Mouse (Mus musculus) erythroblast, embryonic 14.5 days (primary cell): ENCODE results near the gene Socs3. TPM values are rescaled to one million over a fixed set of nuclear protein-coding genes. Genes with fewer than 3 reads are reported as not detected.

Experiments used
- H3K27me3 ChIP-seq: 2 replicates; pipeline ENCODE4 v1.6.1; 2012; ENCODE audit warnings: inconsistent platforms; ENCODE audit not compliant: control insufficient read depth
- H3K36me3 ChIP-seq: 2 replicates; pipeline ENCODE4 v1.6.1; 2012; ENCODE audit warnings: mild to moderate bottlenecking, inconsistent platforms; ENCODE audit not compliant: control insufficient read depth
- H3K4me1 ChIP-seq: 2 replicates; pipeline ENCODE4 v1.6.1; 2012; ENCODE audit warnings: inconsistent platforms; ENCODE audit not compliant: control insufficient read depth
- H3K4me3 ChIP-seq: replicated peaks from 2 replicates; pipeline ENCODE3; 2012; ENCODE audit warnings: moderate library complexity, mild to moderate bottlenecking, inconsistent platforms
- H3K9me3 ChIP-seq: 2 replicates; pipeline ENCODE4 v1.6.1; 2012; ENCODE audit warnings: low read length, inconsistent platforms, mixed read lengths; ENCODE audit not compliant: control insufficient read depth
- GATA1 ChIP-seq: IDR thresholded peaks from 2 replicates; pipeline ENCODE4 v1.6.1; 2012; ENCODE audit warnings: low read length, inconsistent platforms, mixed read lengths
- TAL1 ChIP-seq: IDR thresholded peaks from 3 replicates; pipeline ENCODE4 v1.6.1; 2012; ENCODE audit warnings: low read length, inconsistent platforms, mixed read lengths
- polyA plus RNA-seq: library from polyadenylated mRNA; stranded (reverse); fragments of >175 nt; gene quantifications from 2 replicates; pipeline ENCODE4 v1.2.3, GENCODE M21; 2012

The Socs3 gene
- polyA plus RNA-seq, 1 experiment: 2.0 TPM

DNA sequence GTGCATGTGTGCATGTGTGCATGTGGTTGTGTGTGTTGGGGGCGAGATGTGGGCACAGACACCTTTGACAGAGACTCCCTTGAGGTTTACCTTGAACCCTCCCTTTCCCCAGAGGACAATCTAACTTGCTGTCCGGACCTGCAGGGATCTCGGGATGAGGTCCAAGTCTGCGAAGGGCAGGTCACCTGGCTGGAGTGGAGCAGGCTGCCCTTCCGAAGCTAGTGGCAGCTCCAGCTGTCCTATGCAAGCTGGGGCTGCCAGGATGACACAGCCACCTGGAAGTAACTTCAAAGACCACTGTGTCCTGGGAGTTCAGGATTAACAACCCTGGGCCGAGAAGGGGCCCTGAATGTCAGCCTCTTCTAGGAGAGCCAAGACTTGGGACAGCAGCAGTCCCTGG, 18.5 kb downstream of the Socs3 start:
- Histone ChIP-seq H3K9me3 (no peaks in the 10 kb centered on the region), H3K27me3 (peaks cover 62% of the 10 kb centered on the region), H3K4me1 (no peaks in the 10 kb centered on the region; the same call in 1 of the 2 replicates), H3K36me3 (no peaks in the 10 kb centered on the region), H3K4me3 (no peak overlapping the region)
- TF ChIP-seq GATA1: no peak
- no peak for TF ChIP-seq TAL1

DNA sequence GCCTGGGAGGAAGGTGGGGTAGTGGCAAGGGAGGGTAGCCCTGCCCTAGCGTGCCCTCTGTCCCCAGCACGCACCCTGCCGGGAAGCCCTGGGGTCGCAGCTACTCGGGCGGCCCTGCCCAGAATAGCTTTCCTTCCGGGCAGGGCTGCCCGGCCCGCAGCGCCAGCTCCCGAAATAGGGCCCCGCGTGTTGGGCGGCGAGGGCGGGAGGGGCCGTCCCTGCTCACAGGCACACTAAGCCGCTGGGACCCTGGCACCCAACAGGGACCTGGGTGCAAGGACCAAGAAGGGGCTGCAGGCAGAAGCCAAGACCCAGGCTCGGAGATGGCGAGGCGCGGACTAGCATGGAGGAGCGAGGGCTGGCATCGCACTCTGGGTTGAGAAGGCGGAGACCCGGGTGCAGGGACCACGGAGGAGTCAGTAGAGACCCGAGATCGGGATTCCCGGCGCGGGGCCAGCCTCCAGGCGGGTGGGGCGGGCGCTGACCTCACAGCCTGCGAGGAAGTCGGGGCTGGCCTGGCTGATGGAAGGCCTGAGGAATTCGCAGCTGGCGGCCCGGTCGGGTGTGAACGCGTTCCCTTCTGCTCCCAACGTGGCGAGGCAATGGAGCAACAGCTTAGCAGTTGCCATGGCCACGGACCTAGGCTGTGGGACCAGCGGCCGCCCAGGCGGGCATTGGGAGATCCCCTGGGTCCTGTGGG, 20.3 kb downstream of the Socs3 start:
- no peaks in the 10 kb centered on the region; the same call in 1 of the 2 replicates for H3K4me1 ChIP-seq

DNA sequence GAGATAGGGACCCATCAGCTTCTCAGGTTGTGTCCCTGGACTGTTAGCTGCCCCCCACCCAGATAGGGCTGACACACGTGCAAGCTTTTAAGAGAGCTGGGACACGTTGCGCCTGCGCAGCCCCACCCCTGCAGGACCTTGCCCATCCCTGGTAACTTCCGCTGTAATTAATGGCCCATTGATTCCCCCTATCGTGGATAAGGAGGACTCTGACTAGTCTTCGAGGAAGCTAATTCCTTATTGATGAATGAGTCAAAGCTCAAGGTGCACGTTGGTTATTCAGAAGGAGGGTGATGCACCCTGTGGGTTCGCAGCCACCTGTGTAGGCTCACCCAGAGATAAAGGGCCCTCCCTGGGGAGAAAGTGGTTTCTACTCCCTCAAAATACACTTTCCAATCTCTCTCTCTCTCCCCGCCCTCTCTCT, 22.8 kb downstream of the Socs3 start:
- no peaks in the 10 kb centered on the region for H3K9me3 ChIP-seq
- no peaks in the 10 kb centered on the region; the same call in 1 of the 2 replicates for H3K4me1 ChIP-seq
- no peaks in the 10 kb centered on the region for H3K36me3 ChIP-seq
- TF ChIP-seq GATA1 (no peak), TAL1 (no peak)
- H3K4me3 ChIP-seq: no peak overlapping the region
- H3K27me3 ChIP-seq: peaks cover 55% of the 10 kb centered on the region

More for the DNA sequence above, 20.3 kb downstream of the Socs3 start:
- no peak overlapping the region for H3K4me3 ChIP-seq
- no peak for TF ChIP-seq GATA1
- no peak for TF ChIP-seq TAL1
- H3K36me3 ChIP-seq: no peaks in the 10 kb centered on the region
- peaks cover 60% of the 10 kb centered on the region for H3K27me3 ChIP-seq
- H3K9me3 ChIP-seq: no peaks in the 10 kb centered on the region

DNA sequence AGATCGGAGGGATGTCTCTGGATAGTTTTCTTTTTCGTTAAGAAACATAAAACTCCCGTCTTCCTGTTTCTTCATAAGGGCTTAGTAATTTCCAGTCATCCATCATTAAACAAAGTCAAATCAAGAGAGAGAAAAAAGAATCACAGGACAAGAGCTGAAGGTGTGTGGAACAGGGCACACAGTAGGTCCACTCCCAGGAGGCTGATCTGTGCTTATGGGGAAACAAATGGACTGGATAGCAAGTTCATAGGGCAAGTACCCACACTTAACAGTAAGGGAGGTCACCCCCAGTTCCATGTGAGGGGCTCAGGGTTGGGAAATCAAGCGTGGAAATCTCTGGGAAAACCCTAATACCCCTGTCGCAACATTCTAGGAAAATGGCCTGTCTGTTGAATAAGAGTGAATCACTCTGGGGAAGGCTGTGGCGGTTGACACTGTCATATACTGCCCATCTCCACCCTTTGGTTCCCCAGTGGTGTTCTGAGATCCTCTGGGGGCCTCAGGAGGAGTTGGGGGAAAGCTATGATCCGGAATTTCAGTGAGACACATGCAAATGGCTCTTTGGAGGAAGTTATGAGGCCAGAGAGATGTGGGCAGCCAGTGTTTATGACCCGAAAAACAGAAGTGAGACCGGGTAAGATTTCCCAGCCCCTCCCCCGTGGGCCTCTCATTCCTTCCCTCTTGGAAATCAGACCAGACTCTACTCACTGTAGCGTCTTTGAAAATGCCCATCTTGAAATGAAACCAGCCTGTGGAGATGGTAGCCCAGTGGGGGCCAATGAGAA, 23.5 kb downstream of the Socs3 start:
- no peaks in the 10 kb centered on the region for H3K9me3 ChIP-seq
- H3K4me1 ChIP-seq: no peaks in the 10 kb centered on the region; the same call in 1 of the 2 replicates
- TF ChIP-seq TAL1 (no peak), GATA1 (no peak)
- H3K4me3 ChIP-seq: no peak overlapping the region
- H3K36me3 ChIP-seq: no peaks in the 10 kb centered on the region
- H3K27me3 ChIP-seq: peaks cover 49% of the 10 kb centered on the region

DNA sequence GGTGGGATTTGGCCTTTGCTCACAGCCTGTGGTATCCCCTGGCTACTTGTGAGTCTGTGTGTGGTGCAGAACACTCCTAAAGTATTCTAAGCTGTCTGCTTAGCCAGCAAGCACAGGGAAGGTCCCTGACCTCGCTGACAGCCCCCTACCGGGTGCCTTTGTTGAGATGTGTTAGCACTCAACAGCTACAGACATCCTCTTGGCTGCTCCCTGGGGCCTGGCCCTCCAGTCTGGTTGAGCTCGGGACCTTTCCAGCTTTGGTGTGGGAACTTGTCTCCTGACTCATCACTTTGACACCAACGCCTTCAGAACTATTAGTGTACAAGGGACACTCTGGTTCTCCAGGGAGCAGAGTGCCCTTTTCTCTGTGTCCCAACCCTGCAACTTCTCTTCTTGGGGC, 28.0 kb downstream of the Socs3 start:
- TF ChIP-seq GATA1 (no peak), TAL1 (no peak)
- H3K27me3 ChIP-seq: peaks cover 17% of the 10 kb centered on the region
- no peaks in the 10 kb centered on the region for H3K36me3 ChIP-seq
- H3K4me1 ChIP-seq: no peaks in the 10 kb centered on the region; the same call in 1 of the 2 replicates
- H3K4me3 ChIP-seq: no peak overlapping the region
- no peaks in the 10 kb centered on the region for H3K9me3 ChIP-seq

DNA sequence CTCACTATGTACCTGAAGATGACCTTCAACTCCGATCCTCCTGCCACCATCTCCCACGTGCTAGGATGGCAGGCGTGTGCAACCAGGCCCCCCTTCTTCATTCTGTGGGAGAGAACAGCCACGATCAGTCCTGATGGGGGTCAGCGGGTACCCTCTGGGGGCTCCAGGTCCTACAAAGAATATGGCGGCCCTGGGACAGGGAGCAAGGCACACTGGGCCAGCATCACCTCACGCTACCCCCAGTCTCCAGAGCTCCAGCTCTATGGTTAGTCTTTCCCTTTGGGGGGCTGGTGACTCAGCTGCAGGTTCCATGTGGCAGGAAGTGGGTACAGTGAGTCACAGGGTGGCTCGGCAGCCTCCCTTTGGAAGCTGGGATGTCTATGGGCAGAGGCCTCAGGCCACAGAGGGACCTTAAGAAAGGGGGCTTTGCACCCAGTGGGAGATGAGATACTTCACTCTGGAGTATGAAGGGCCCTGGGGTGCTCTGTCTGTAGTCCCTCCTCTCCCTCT, 28.5 kb downstream of the Socs3 start:
- H3K9me3 ChIP-seq: no peaks in the 10 kb centered on the region
- H3K4me3 ChIP-seq: no peak overlapping the region
- H3K36me3 ChIP-seq: no peaks in the 10 kb centered on the region
- H3K4me1 ChIP-seq: no peaks in the 10 kb centered on the region
- peaks cover 14% of the 10 kb centered on the region for H3K27me3 ChIP-seq
- TF ChIP-seq TAL1: no peak

DNA sequence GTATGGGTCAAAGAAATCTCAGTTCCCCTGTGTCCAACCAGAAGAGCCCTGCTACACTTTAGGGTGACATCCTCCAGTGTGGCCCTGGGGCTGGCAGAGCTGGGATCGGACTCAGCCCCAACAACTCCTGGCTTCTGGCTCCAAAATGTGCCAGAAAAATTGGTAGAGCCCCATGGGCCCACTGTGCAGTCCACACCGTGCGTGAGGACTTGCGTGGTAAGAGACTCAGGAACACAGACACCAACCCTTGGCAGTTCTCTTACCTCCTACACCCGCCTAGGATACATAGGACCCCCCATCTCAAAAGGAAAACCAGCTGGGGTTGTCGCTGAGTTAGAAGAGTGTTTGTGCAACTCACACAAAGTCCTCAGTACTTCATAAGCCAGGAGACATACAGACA, 29.0 kb downstream of the Socs3 start:
- Histone ChIP-seq H3K36me3 (no peaks in the 10 kb centered on the region), H3K9me3 (no peaks in the 10 kb centered on the region), H3K4me1 (no peaks in the 10 kb centered on the region), H3K4me3 (no peak overlapping the region), H3K27me3 (peaks cover 14% of the 10 kb centered on the region)
- TF ChIP-seq TAL1 (no peak), GATA1 (no peak)

DNA sequence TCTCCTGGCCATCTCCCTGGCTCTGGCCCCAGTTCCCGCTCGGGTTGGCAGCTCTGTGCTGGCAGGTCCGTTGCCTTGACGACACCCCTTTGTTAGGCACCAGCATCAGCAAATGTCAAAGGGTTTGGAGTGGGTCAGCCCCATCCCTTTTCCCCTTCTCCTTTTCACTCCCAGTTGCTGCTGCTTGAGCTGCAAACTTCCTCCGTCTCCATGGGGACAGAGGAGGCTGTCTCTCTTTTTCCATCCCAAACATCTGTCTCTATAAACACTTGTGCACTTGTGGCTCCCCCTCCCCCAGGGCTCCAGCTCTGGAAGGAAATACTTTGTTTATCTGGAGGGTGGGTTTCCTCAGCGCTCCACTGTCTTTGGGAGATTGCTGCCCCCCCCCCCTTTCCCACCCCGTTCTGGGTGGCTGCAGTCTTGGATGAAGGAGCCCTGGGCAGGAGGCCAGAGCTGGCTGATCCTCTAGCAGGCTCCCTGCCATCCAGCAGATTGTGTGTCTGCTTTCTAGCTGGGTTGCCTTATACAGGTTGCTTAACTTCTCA, 30.0 kb downstream of the Socs3 start:
- no peaks in the 10 kb centered on the region for H3K36me3 ChIP-seq
- H3K4me1 ChIP-seq: no peaks in the 10 kb centered on the region
- TF ChIP-seq GATA1 (no peak), TAL1 (no peak)
- H3K4me3 ChIP-seq: no peak overlapping the region
- H3K9me3 ChIP-seq: no peaks in the 10 kb centered on the region
- peaks cover 13% of the 10 kb centered on the region for H3K27me3 ChIP-seq
